Mouse (Mus musculus) olfactory bulb, adult 2 months (tissue): ENCODE results near the gene Akna.

Experiments used
- CTCF ChIP-seq: fragments of 200-500 bp; IDR thresholded peaks from 2 replicates; pipeline ENCODE4 v1.5.1; 2012; ENCODE audit warnings: low read depth, mild to moderate bottlenecking, low read length, moderate library complexity; ENCODE audit not compliant: insufficient read depth
- POLR2A ChIP-seq: fragments of 200-500 bp; IDR thresholded peaks from 2 replicates; pipeline ENCODE4 v1.6.1; 2012; ENCODE audit warnings: mild to moderate bottlenecking, low read depth, low read length, moderate library complexity; ENCODE audit not compliant: insufficient read depth

DNA sequence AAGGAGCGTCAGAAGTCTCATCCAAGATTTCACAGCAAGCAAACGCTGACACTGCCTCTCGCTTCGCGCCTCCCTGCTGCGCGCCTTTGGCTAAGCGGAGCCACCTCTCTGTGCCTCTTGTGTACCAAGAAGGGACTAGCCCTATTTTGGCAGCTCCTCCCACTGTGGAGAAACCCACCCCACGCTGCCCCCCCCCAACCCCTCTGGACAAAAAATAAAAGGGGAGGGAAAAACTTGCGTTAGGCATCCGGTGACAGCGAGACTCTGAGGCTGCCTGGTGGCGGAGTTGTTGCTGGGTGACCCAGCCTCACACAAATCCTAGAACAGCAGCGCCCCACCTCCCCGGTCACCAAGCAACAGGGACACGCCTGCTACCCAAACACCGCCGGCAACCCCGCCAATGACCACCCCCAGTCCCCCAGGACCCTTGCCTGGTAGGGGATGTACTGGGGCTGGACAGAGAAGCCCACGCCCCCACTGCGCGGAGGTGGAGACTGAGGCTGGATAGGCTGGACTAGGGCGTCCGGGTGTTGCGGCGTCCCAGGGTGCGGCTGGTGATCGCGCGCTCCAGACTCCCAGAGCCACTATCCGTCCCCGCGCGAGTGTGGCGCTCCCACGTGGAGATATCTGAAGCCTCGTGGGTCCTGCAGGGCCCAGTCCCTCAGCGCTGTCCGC is 6.9 kb upstream of the Akna start:
- no peak for TF ChIP-seq CTCF
- TF ChIP-seq POLR2A, result no peak
